9 mouse cellular contexts compared by ENCODE assay signal in genomic region chr17:35060737-35061297, GRCm38 (mm10). TPM values are rescaled to one million over a fixed set of nuclear protein-coding genes. Genes with fewer than 3 reads are reported as not detected.
DNase-seq lines count a peak whose midpoint lies in the region; ATAC-seq and TF ChIP-seq lines count a peak whose summit lies in the region.
"Had no signal": no experiment of that assay in that cellular context is flagged by ENCODE, and none has a peak within 500 bp of the region (broad histone marks: within the 10 kb centered on the region; RNA-seq: fewer than 3 reads in every experiment).

No protein-coding gene starts in this region.

- 63% methylated on average over 22 of the region's 22 CpGs for WGBS in forebrain, postnatal 0 days
- 66% methylated on average over 22 of the region's 22 CpGs for WGBS in midbrain, embryonic 16.5 days

- peaks cover 12% of the 10 kb centered on the region for H3K36me3 ChIP-seq in forebrain, postnatal 0 days (ENCODE audit: insufficient read depth)
- H3K36me3 ChIP-seq in midbrain, embryonic 16.5 days (ENCODE audit: control insufficient read depth, insufficient read depth, low read length): peaks cover 5% of the 10 kb centered on the region; the same call in 1 of the 2 replicates

- 0 out of 2 replicates have a peak overlapping the region, but pooled peaks have one; percentile 65 for H3K9ac ChIP-seq in forebrain, postnatal 0 days
- H3K9ac ChIP-seq in midbrain, embryonic 16.5 days (ENCODE audit: low read depth, low read length): peak overlapping the region; percentile 76
- H3K9ac ChIP-seq: liver, embryonic 15.5 days had no signal

- H3K27me3 ChIP-seq in forebrain, postnatal 0 days (ENCODE audit: insufficient read depth, low read length): peaks cover 4% of the 10 kb centered on the region
- H3K27me3 ChIP-seq in midbrain, embryonic 16.5 days (ENCODE audit: control insufficient read depth, insufficient read depth, low read depth, low read length): peaks cover 19% of the 10 kb centered on the region

- no peak for TF ChIP-seq CTCF in forebrain, postnatal 0 days (IDR thresholded peaks at IDR 0.05; ENCODE audit: low read depth)
- TF ChIP-seq CTCF in layer of hippocampus, adult 2 months (conservative IDR thresholded peaks at IDR 0.05): no peak

- peak overlapping the region; percentile 83 for H3K4me2 ChIP-seq in forebrain, postnatal 0 days (ENCODE audit: low read depth)
- H3K4me2 ChIP-seq in midbrain, embryonic 16.5 days (ENCODE audit: low read length): peak overlapping the region; percentile 94

- H3K9me3 ChIP-seq in forebrain, postnatal 0 days (ENCODE audit: low read length): no peaks in the 10 kb centered on the region
- H3K9me3 ChIP-seq in midbrain, embryonic 16.5 days (replicated peaks; ENCODE audit: control insufficient read depth, low read length, poor library complexity, severe bottlenecking): no peaks in the 10 kb centered on the region
- H3K9me3 ChIP-seq: liver, embryonic 15.5 days had no signal

- DNase-seq in spleen, postnatal 4 days (ENCODE audit: low spot score in 2 of 2): peak; percentile 54 to 70
- DNase-seq in spleen, adult 18-20 months: no peak
- DNase-seq in forebrain, postnatal 0 days: no peak
- DNase-seq in kidney, postnatal 25 days: peak; percentile 47 to 58
- DNase-seq in layer of hippocampus, adult 2 months (ENCODE audit: low spot score in 2 of 2): no peak
- no peak for DNase-seq in thymus, postnatal 0 days (ENCODE audit: low spot score)
- DNase-seq in left cerebral cortex, adult 9 months (ENCODE audit: low spot score in 2 of 2): no peak

- H3K27ac ChIP-seq in forebrain, postnatal 0 days (ENCODE audit: low read depth, low read length): no peak overlapping the region
- H3K27ac ChIP-seq in midbrain, embryonic 16.5 days (ENCODE audit: low read length): no peak overlapping the region
- H3K27ac ChIP-seq in layer of hippocampus, adult 2 months: no peak overlapping the region
- H3K27ac ChIP-seq: liver, embryonic 15.5 days had no signal

- H3K4me3 ChIP-seq in forebrain, postnatal 0 days (ENCODE audit: low read depth, low read length): peak overlapping the region; percentile 79
- H3K4me3 ChIP-seq in midbrain, embryonic 16.5 days (ENCODE audit: low read depth, low read length): peak overlapping the region; percentile 80; the same call in 1 of the 2 replicates
- no peak overlapping the region for H3K4me3 ChIP-seq in layer of hippocampus, adult 2 months

- peaks cover 16% of the 10 kb centered on the region; the same call in 1 of the 2 replicates for H3K4me1 ChIP-seq in forebrain, postnatal 0 days (ENCODE audit: insufficient read depth)
- H3K4me1 ChIP-seq in midbrain, embryonic 16.5 days (ENCODE audit: control insufficient read depth, insufficient read depth, low read length): peaks cover 21% of the 10 kb centered on the region

- ATAC-seq in forebrain, postnatal 0 days: no peak
- ATAC-seq in midbrain, embryonic 16.5 days: no peak

RNA-seq across cellular contexts. Expression of gene Ddah2, which starts 2.0 kb away (rescaled TPM):
- 167 and 220 TPM in 2 replicates for total RNA-seq in forebrain, postnatal 0 days (2014; rRNA removed)
- polyA plus RNA-seq in forebrain, postnatal 0 days (2015; fragmentation: Nextera tagmentation; extraction: Ambion mirVana): 261 and 299 TPM in 2 replicates
- 312 and 341 TPM in 2 replicates for polyA plus RNA-seq in midbrain, embryonic 16.5 days (2015; fragmentation: Nextera tagmentation; extraction: Ambion mirVana)
- total RNA-seq in layer of hippocampus, adult 2 months (2021): 10 to 100 TPM; 13.7 to 15.8 TPM
- 51.6 and 57.5 TPM in 2 replicates for polyA plus RNA-seq in thymus, postnatal 0 days (2015; fragmentation: Nextera tagmentation; extraction: Ambion mirVana)

RNA-seq across cellular contexts. Expression of gene Ly6g6c, which starts 4.4 kb away (rescaled TPM):
- not detected in 2 replicates for total RNA-seq in forebrain, postnatal 0 days (2014; rRNA removed)
- not detected in 2 replicates for polyA plus RNA-seq in forebrain, postnatal 0 days (2015; fragmentation: Nextera tagmentation; extraction: Ambion mirVana)
- 0.30 TPM in 1 of 2 replicates, not detected in the other for polyA plus RNA-seq in midbrain, embryonic 16.5 days (2015; fragmentation: Nextera tagmentation; extraction: Ambion mirVana)
- total RNA-seq in layer of hippocampus, adult 2 months (2021): not detected
- polyA plus RNA-seq in thymus, postnatal 0 days (2015; fragmentation: Nextera tagmentation; extraction: Ambion mirVana): 0.27 and 0.57 TPM in 2 replicates

RNA-seq across cellular contexts. Expression of gene Mpig6b, which starts 5.2 kb away (rescaled TPM):
- total RNA-seq in forebrain, postnatal 0 days (2014; rRNA removed): not detected in 2 replicates
- polyA plus RNA-seq in forebrain, postnatal 0 days (2015; fragmentation: Nextera tagmentation; extraction: Ambion mirVana): 0.08 TPM in 2 replicates
- 0.12 and 0.15 TPM in 2 replicates for polyA plus RNA-seq in midbrain, embryonic 16.5 days (2015; fragmentation: Nextera tagmentation; extraction: Ambion mirVana)
- not detected for total RNA-seq in layer of hippocampus, adult 2 months (2021)
- polyA plus RNA-seq in thymus, postnatal 0 days (2015; fragmentation: Nextera tagmentation; extraction: Ambion mirVana): 0.06 and 0.08 TPM in 2 replicates

RNA-seq across cellular contexts. Expression of gene Clic1, which starts 11.1 kb away (rescaled TPM):
- total RNA-seq in forebrain, postnatal 0 days (2014; rRNA removed): 26.8 and 29.3 TPM in 2 replicates
- polyA plus RNA-seq in forebrain, postnatal 0 days (2015; fragmentation: Nextera tagmentation; extraction: Ambion mirVana): 47.9 and 50.5 TPM in 2 replicates
- polyA plus RNA-seq in midbrain, embryonic 16.5 days (2015; fragmentation: Nextera tagmentation; extraction: Ambion mirVana): 51.2 and 54.7 TPM in 2 replicates
- 1 to 10 TPM; 9.2 to 9.6 TPM for total RNA-seq in layer of hippocampus, adult 2 months (2021)
- 501 and 524 TPM in 2 replicates for polyA plus RNA-seq in thymus, postnatal 0 days (2015; fragmentation: Nextera tagmentation; extraction: Ambion mirVana)

RNA-seq across cellular contexts. Expression of gene Msh5, which starts 14.3 kb away (rescaled TPM):
- 1.3 and 2.2 TPM in 2 replicates for total RNA-seq in forebrain, postnatal 0 days (2014; rRNA removed)
- 1.1 and 1.3 TPM in 2 replicates for polyA plus RNA-seq in forebrain, postnatal 0 days (2015; fragmentation: Nextera tagmentation; extraction: Ambion mirVana)
- 1.9 and 2.4 TPM in 2 replicates for polyA plus RNA-seq in midbrain, embryonic 16.5 days (2015; fragmentation: Nextera tagmentation; extraction: Ambion mirVana)
- total RNA-seq in layer of hippocampus, adult 2 months (2021): 1 to 10 TPM in 1 of 2 experiments, under 1 TPM in 1; 0.26 to 1.1 TPM
- polyA plus RNA-seq in thymus, postnatal 0 days (2015; fragmentation: Nextera tagmentation; extraction: Ambion mirVana): 8.9 and 13.5 TPM in 2 replicates

Comparison
In these comparisons a context has a peak if more than half of its experiments do, and no peak if none do; other contexts are left out.
1. DNase-seq: peak in spleen, postnatal 4 days (2 of 2) and kidney, postnatal 25 days (2 of 2); none in spleen, adult 18-20 months (0 of 2), forebrain, postnatal 0 days (single experiment), layer of hippocampus, adult 2 months (0 of 2), thymus, postnatal 0 days (single experiment) and left cerebral cortex, adult 9 months (0 of 2).